Mouse (Mus musculus): ENCODE results near the gene Sugt1. TPM values are rescaled to one million over a fixed set of nuclear protein-coding genes. Genes with fewer than 3 reads are reported as not detected.

The Sugt1 gene
- total RNA-seq, 2 experiments from 2014 or later, result 75.7 to 81.7 TPM

GRCm38 (mm10) chr14:79677108-79677753, 89.7 kb downstream of the Sugt1 start:
- DNase-seq, result no peak

GRCm38 (mm10) chr14:79677891-79678687, 90.6 kb downstream of the Sugt1 start:
- DNase-seq, result no peak

- no peak for DNase-seq
Measured at GRCm38 (mm10) chr14:79680652-79681051, 93.2 kb downstream of the Sugt1 start.

Small RNAs within 50 kb of the gene (microRNA-seq; reads per million reads assigned to microRNA genes)
- gene Gm27857 (ENCODE audit: borderline replicate concordance in 2 of 2), result 0 reads per million in 2 experiments

Other genes with a start within 250 kb of the Sugt1 start
- 10 to 100 TPM; 16.3 to 19.3 TPM for gene Naa16, start 196.9 kb upstream of the Sugt1 start, total RNA-seq (2021)
- gene Mtrf1, start 189.9 kb upstream of the Sugt1 start, total RNA-seq (2021), result 1 to 10 TPM; 6.5 to 7.3 TPM
- gene Kbtbd7, start 161.2 kb upstream of the Sugt1 start, total RNA-seq (2021), result 1 to 10 TPM; 5.5 to 7.5 TPM
- gene Kbtbd6, start 135.9 kb upstream of the Sugt1 start, total RNA-seq (2021), result not detected
- gene Elf1, start 106.5 kb upstream of the Sugt1 start, total RNA-seq (2021), result 1 to 10 TPM; 4.7 to 5.5 TPM
- 10 to 100 TPM; 20.0 to 21.2 TPM for gene Wbp4, start 106.2 kb upstream of the Sugt1 start, total RNA-seq (2021)
- 1 to 10 TPM in 1 of 2 experiments, under 1 TPM in 1; 0.62 to 1.5 TPM for gene Cnmd, start 74.5 kb downstream of the Sugt1 start, total RNA-seq (2021)
- gene Pcdh8, start 183.6 kb downstream of the Sugt1 start, total RNA-seq (2021), result not detected

Data from gastrocnemius, postnatal 25 days (tissue).